Mouse (Mus musculus) midbrain, postnatal 0 days (tissue): ENCODE measurements at regions not wholly inside any gene's neighbourhood (a gene's known extent, or its start where the extent isn't known, plus 50 kb on each side); places are given as distances from the start of the nearest gene placed in this dataset.

Experiments
- ATAC-seq: fragments of 200-750 bp; cut with Nextera tagmentation; 2 replicates; pipeline ENCODE4 v1.8.0; 2017; ENCODE audit warnings: moderate number of reproducible peaks, mild to moderate bottlenecking, moderate TSS enrichment, moderate library complexity; ENCODE audit not compliant: low FRiP score
- DNase-seq: peaks from one replicate; pipeline ENCODE4 v3.0.0-alpha.2; 2015; ENCODE audit warnings: low spot score
- H3K27ac ChIP-seq: fragments of 300-500 bp; sonication (generic); 2 replicates; pipeline ENCODE4 v1.5.1; 2014; ENCODE audit warnings: low read depth, mild to moderate bottlenecking, low read length, mixed read lengths
- H3K27me3 ChIP-seq: fragments of 300-500 bp; sonication (generic); 2 replicates; pipeline ENCODE4 v1.6.1; 2014; ENCODE audit warnings: low read length, control low read depth, mixed read lengths; ENCODE audit not compliant: insufficient read depth
- H3K36me3 ChIP-seq: fragments of 300-500 bp; sonication (generic); 2 replicates; pipeline ENCODE4 v1.6.1; 2014; ENCODE audit warnings: low read length, control low read depth, mixed read lengths; ENCODE audit not compliant: insufficient read depth
- H3K4me1 ChIP-seq: fragments of 300-500 bp; sonication (generic); 2 replicates; pipeline ENCODE4 v1.6.1; 2014; ENCODE audit warnings: mild to moderate bottlenecking, control low read depth, antibody characterized with exemption, low read length, mixed read lengths; ENCODE audit not compliant: insufficient read depth
- H3K4me2 ChIP-seq: fragments of 300-500 bp; sonication (generic); 2 replicates; pipeline ENCODE4 v1.6.1; 2014; ENCODE audit warnings: low read depth, mild to moderate bottlenecking, low read length, mixed read lengths; ENCODE audit not compliant: poor library complexity, severe bottlenecking
- H3K4me3 ChIP-seq: fragments of 300-500 bp; sonication (generic); 2 replicates; pipeline ENCODE4 v1.5.1; 2014; ENCODE audit warnings: low read depth, mild to moderate bottlenecking, low read length, moderate library complexity
- H3K9ac ChIP-seq: fragments of 300-500 bp; sonication (generic); replicated peaks from 2 replicates; pipeline ENCODE4 v1.6.1; 2014; ENCODE audit warnings: mild to moderate bottlenecking, low read length, moderate library complexity, mixed read lengths; ENCODE audit not compliant: poor library complexity, severe bottlenecking
- H3K9me3 ChIP-seq: fragments of 300-500 bp; sonication (generic); 2 replicates; pipeline ENCODE4 v1.6.1; 2016; ENCODE audit warnings: low read length, control low read depth
- CTCF ChIP-seq: IDR thresholded peaks from 2 replicates; pipeline ENCODE4 v1.5.1; 2016; ENCODE audit warnings: antibody characterized with exemption, mild to moderate bottlenecking
- WGBS: fragments of 180-500 bp; shearing (Covaris S2); extraction: QIAGEN DNeasy Blood & Tissue Kit; methylation state at CpG from one replicate; pipeline ENCODE4 v1.1.7; 2014; 5-methylcytosine and 5-hydroxymethylcytosine counted together

- 29% methylated on average over 2 of the region's 2 CpGs for WGBS
- TF ChIP-seq CTCF, result no peak
- Histone ChIP-seq H3K9me3 (no peaks in the 10 kb centered on the region), H3K4me1 (no peaks in the 10 kb centered on the region), H3K4me2 (no peak overlapping the region), H3K27ac (no peak overlapping the region), H3K4me3 (no peak overlapping the region), H3K27me3 (no peaks in the 10 kb centered on the region), H3K9ac (no peak overlapping the region), H3K36me3 (no peaks in the 10 kb centered on the region)
- no peak for ATAC-seq
- no peak for DNase-seq
Observed at GRCm38 (mm10) chr2:43365812-43366211, 189.3 kb upstream of the Kynu start.

- ATAC-seq, result no peak
- H3K4me3 ChIP-seq, result no peak overlapping the region
Observed at GRCm38 (mm10) chr2:43403348-43403747, 151.8 kb upstream of the Kynu start.

GRCm38 (mm10) chr2:43404163-43404967 lies 150.8 kb upstream of the Kynu start:
- no peak for TF ChIP-seq CTCF
- H3K4me2 ChIP-seq, result no peak overlapping the region
- no peaks in the 10 kb centered on the region for H3K9me3 ChIP-seq
- no peak for ATAC-seq
- no peaks in the 10 kb centered on the region for H3K27me3 ChIP-seq
- H3K36me3 ChIP-seq, result no peaks in the 10 kb centered on the region
- no peak overlapping the region for H3K9ac ChIP-seq
- H3K4me3 ChIP-seq, result no peak overlapping the region
- 88% methylated on average over 6 of the region's 6 CpGs for WGBS
- DNase-seq, result no peak
- no peak overlapping the region for H3K27ac ChIP-seq
- no peaks in the 10 kb centered on the region for H3K4me1 ChIP-seq

More at GRCm38 (mm10) chr2:43403348-43403747, 151.8 kb upstream of the Kynu start:
- H3K36me3 ChIP-seq, result no peaks in the 10 kb centered on the region
- no peaks in the 10 kb centered on the region for H3K4me1 ChIP-seq
- no peak for DNase-seq
- H3K4me2 ChIP-seq, result no peak overlapping the region
- no peak for TF ChIP-seq CTCF
- H3K9me3 ChIP-seq, result no peaks in the 10 kb centered on the region
- H3K9ac ChIP-seq, result no peak overlapping the region
- no peaks in the 10 kb centered on the region for H3K27me3 ChIP-seq
- H3K27ac ChIP-seq, result no peak overlapping the region

- H3K4me3 ChIP-seq, result no peak overlapping the region
- no peaks in the 10 kb centered on the region for H3K4me1 ChIP-seq
- H3K27ac ChIP-seq, result no peak overlapping the region
- H3K27me3 ChIP-seq, result no peaks in the 10 kb centered on the region
- no peaks in the 10 kb centered on the region for H3K36me3 ChIP-seq
- ATAC-seq, result no peak
- DNase-seq, result no peak
- no peak for TF ChIP-seq CTCF
- H3K9me3 ChIP-seq, result no peaks in the 10 kb centered on the region
- WGBS, result 9% methylated on average over 3 of the region's 3 CpGs
- no peak overlapping the region for H3K4me2 ChIP-seq
- H3K9ac ChIP-seq, result no peak overlapping the region
Observed at GRCm38 (mm10) chr2:43437251-43437650, 117.9 kb upstream of the Kynu start.

GRCm38 (mm10) chr2:43455158-43455873 lies 99.8 kb upstream of the Kynu start:
- no peaks in the 10 kb centered on the region for H3K36me3 ChIP-seq
- WGBS, result 65% methylated on average over 10 of the region's 10 CpGs
- H3K9me3 ChIP-seq, result no peaks in the 10 kb centered on the region
- H3K4me2 ChIP-seq, result no peak overlapping the region
- H3K27ac ChIP-seq, result no peak overlapping the region
- no peak for TF ChIP-seq CTCF
- no peaks in the 10 kb centered on the region for H3K4me1 ChIP-seq
- no peak overlapping the region for H3K9ac ChIP-seq
- DNase-seq (peak; percentile 2), ATAC-seq (no peak)
- no peaks in the 10 kb centered on the region for H3K27me3 ChIP-seq
- no peak overlapping the region for H3K4me3 ChIP-seq

GRCm38 (mm10) chr2:43469161-43469560 lies 86.0 kb upstream of the Kynu start:
- H3K4me1 ChIP-seq, result no peaks in the 10 kb centered on the region
- TF ChIP-seq CTCF, result no peak
- H3K27me3 ChIP-seq, result no peaks in the 10 kb centered on the region
- no peaks in the 10 kb centered on the region for H3K36me3 ChIP-seq
- H3K4me2 ChIP-seq, result no peak overlapping the region
- 80% methylated on average over 3 of the region's 3 CpGs for WGBS
- H3K4me3 ChIP-seq, result no peak overlapping the region
- DNase-seq (no peak), ATAC-seq (no peak)
- H3K27ac ChIP-seq, result no peak overlapping the region
- no peaks in the 10 kb centered on the region for H3K9me3 ChIP-seq
- no peak overlapping the region for H3K9ac ChIP-seq
